Mouse (Mus musculus): ENCODE results near the gene Map6. TPM values are rescaled to one million over a fixed set of nuclear protein-coding genes. Genes with fewer than 3 reads are reported as not detected.
A peak's percentile ranks its signal among the peaks of the same experiment; 100 is the strongest.

Gene Map6
- polyA plus RNA-seq, 1 experiment from 2014 or later, result 6.8 TPM

- peak; percentile 21 for ATAC-seq
- Histone ChIP-seq H3K36me3 (no peaks in the 10 kb centered on the region), H3K4me3 (replicated peaks) (peak overlapping the region; percentile 49), H3K4me2 (replicated peaks) (peak overlapping the region; percentile 95), H3K9me3 (no peaks in the 10 kb centered on the region), H3K27me3 (replicated peaks) (peaks cover 53% of the 10 kb centered on the region), H3K4me1 (replicated peaks) (peaks cover 22% of the 10 kb centered on the region), H3K9ac (peak overlapping the region; percentile 39), H3K27ac (no peak overlapping the region)
- under 1% methylated on average over 29 of the region's 29 CpGs for WGBS
Measured at GRCm38 (mm10) chr7:99268506-99268900, 1.3 kb downstream of the Map6 start.

DNA sequence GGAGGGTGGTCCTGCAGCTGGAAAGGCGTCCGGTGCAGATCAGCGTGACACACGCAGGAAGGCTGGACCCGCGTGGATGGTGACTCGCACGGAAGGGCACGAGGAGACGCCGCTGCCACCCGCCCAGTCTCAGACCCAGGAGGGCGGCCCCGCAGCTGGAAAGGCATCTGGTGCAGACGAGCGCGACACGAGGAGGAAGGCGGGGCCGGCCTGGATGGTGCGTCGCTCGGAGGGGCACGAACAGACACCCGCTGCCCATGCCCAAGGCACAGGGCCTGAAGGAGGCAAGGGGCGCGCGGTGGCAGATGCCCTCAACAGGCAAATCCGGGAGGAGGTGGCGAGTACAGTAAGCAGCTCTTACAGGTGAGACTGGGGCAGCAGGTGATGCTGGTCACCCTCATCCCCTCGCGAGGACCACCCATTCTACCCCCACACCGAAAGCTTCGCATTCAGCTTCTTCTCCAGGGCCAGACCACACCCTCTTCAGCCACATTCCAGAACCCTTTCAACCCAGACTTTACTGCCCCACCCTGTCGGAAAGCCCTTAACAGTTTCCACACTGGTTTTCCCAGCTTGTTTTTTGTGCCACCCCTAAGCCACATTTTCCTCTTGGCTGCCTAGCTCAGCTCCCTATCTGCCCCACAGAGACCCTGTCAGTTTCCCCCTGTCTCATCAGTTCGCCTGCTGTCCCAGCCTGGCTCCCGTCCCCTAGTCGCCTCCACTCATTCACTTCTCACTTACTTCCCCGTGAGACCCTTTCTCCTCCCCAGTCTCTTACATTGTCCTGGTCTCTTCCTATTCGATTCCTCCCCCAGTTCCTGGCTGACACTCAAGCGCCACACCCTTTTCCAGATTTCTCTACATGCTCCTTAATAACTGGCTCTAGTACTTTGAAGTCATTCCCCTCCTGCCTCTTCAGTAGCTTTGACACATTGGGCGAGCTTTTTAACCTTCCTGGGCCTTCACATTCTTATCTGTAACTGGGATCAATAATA is 2.0 kb downstream of the Map6 start:
- Histone ChIP-seq H3K9ac (peak overlapping the region; percentile 10; the same call in 1 of the 2 replicates), H3K27ac (no peak overlapping the region), H3K4me1 (replicated peaks) (peaks cover 22% of the 10 kb centered on the region), H3K36me3 (no peaks in the 10 kb centered on the region), H3K27me3 (replicated peaks) (peaks cover 53% of the 10 kb centered on the region), H3K9me3 (no peaks in the 10 kb centered on the region), H3K4me3 (replicated peaks) (peak overlapping the region; percentile 49), H3K4me2 (replicated peaks) (peak overlapping the region; percentile 95)
- 8% methylated on average over 42 of the region's 42 CpGs for WGBS
- ATAC-seq, result peak; percentile 53

- Histone ChIP-seq H3K27me3 (replicated peaks) (peaks cover 43% of the 10 kb centered on the region), H3K9me3 (no peaks in the 10 kb centered on the region)
- ATAC-seq, result no peak
Measured at GRCm38 (mm10) chr7:99271630-99272029, 4.4 kb downstream of the Map6 start.

DNA sequence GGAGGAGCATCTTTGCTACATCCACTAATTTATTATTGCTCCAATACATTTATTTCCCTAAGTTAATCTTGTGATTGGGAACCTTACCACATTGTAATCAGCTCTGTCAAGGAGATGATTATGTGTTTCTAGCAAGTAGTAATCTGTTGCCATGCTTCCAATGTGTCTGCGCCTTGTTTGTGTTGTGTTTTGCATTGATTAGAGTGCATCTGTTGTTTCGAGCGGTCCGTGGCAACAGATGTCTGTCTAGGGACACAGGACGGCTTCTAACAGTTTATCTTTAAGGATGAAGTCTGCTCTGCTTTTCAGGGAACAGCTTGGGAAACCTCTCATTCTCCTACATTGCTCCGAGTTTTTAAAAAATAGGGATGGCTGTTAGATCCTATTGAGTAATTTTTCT is 7.9 kb downstream of the Map6 start:
- Histone ChIP-seq H3K36me3 (no peaks in the 10 kb centered on the region), H3K4me1 (replicated peaks) (no peaks in the 10 kb centered on the region), H3K4me3 (replicated peaks) (no peak overlapping the region), H3K4me2 (replicated peaks) (no peak overlapping the region), H3K9ac (no peak overlapping the region), H3K9me3 (no peaks in the 10 kb centered on the region), H3K27ac (no peak overlapping the region), H3K27me3 (replicated peaks) (peaks cover 10% of the 10 kb centered on the region)
- no peak for ATAC-seq
- 66% methylated on average over 6 of the region's 6 CpGs for WGBS

More at GRCm38 (mm10) chr7:99271630-99272029, 4.4 kb downstream of the Map6 start:
- no peak overlapping the region for H3K27ac ChIP-seq
- H3K36me3 ChIP-seq, result no peaks in the 10 kb centered on the region
- 62% methylated on average over 9 of the region's 9 CpGs for WGBS
- peaks cover 22% of the 10 kb centered on the region for H3K4me1 ChIP-seq (replicated peaks)
- H3K4me3 ChIP-seq (replicated peaks), result no peak overlapping the region
- no peak overlapping the region for H3K9ac ChIP-seq
- no peak overlapping the region for H3K4me2 ChIP-seq (replicated peaks)

GRCm38 (mm10) chr7:99276679-99277078 is 9.4 kb downstream of the Map6 start:
- H3K9me3 ChIP-seq, result no peaks in the 10 kb centered on the region
- no peak for ATAC-seq
- no peaks in the 10 kb centered on the region for H3K36me3 ChIP-seq
- 75% methylated on average over 1 of the region's 1 CpGs for WGBS
- no peaks in the 10 kb centered on the region for H3K4me1 ChIP-seq (replicated peaks)
- no peak overlapping the region for H3K9ac ChIP-seq
- H3K4me3 ChIP-seq (replicated peaks), result no peak overlapping the region
- H3K27ac ChIP-seq, result no peak overlapping the region
- H3K4me2 ChIP-seq (replicated peaks), result no peak overlapping the region
- H3K27me3 ChIP-seq (replicated peaks), result no peaks in the 10 kb centered on the region

DNA sequence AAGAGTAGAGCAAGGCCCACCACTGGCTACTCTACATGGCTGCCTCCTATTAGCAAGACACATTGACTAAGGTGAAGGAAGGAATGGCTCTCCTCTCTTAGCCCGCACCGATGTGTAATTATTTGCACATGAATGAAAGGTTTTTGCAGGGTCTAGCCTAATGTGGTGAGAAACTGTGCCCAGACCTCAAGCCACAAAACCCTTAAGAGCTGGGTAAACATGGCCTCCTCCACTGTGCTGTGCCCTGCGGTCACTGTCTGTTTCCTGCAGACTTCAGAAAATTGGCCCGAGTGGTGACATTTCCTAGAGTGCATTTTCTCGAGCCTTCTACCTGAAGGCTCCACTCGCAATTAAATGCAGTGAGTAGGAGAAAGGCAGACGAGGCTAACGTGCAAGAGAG is 11.1 kb downstream of the Map6 start:
- 88% methylated on average over 8 of the region's 8 CpGs for WGBS
- Histone ChIP-seq H3K36me3 (no peaks in the 10 kb centered on the region), H3K27me3 (replicated peaks) (no peaks in the 10 kb centered on the region)

GRCm38 (mm10) chr7:99279586-99279985 is 12.3 kb downstream of the Map6 start:
- H3K4me2 ChIP-seq (replicated peaks), result no peak overlapping the region
- H3K4me3 ChIP-seq (replicated peaks), result no peak overlapping the region
- H3K9ac ChIP-seq, result no peak overlapping the region
- no peaks in the 10 kb centered on the region for H3K9me3 ChIP-seq
- H3K36me3 ChIP-seq, result no peaks in the 10 kb centered on the region
- no peaks in the 10 kb centered on the region for H3K4me1 ChIP-seq (replicated peaks)
- no peaks in the 10 kb centered on the region for H3K27me3 ChIP-seq (replicated peaks)
- WGBS, result 70% methylated on average over 8 of the region's 8 CpGs
- no peak overlapping the region for H3K27ac ChIP-seq
- ATAC-seq, result no peak

More for the DNA sequence above, 11.1 kb downstream of the Map6 start:
- no peak overlapping the region for H3K4me3 ChIP-seq (replicated peaks)
- no peak for ATAC-seq
- no peak overlapping the region for H3K9ac ChIP-seq
- no peaks in the 10 kb centered on the region for H3K9me3 ChIP-seq
- no peaks in the 10 kb centered on the region for H3K4me1 ChIP-seq (replicated peaks)
- H3K27ac ChIP-seq, result no peak overlapping the region
- no peak overlapping the region for H3K4me2 ChIP-seq (replicated peaks)

DNA sequence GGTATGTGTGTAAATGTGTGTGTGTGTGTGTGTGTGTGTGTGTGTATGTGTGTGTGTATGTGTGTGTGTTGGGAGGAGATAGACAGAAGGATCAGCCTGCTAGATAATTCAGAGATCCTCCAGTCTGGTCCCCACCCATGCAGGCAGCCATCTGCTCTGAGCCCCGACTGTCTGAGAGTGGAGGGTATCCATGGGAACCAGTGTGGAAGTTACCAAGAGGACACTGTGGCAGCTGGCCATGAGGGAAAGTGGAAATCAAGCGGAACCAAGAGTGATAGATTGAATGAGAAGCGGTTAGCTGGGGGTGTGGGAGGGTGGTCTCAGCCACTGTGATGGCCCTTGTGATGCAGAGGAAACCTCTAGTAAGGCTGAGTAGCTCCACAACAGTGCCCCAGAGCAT is 20.0 kb downstream of the Map6 start:
- Histone ChIP-seq H3K4me2 (replicated peaks) (no peak overlapping the region), H3K4me3 (replicated peaks) (no peak overlapping the region), H3K36me3 (no peaks in the 10 kb centered on the region), H3K4me1 (replicated peaks) (peaks cover 9% of the 10 kb centered on the region; the same call in 1 of the 2 replicates), H3K9ac (no peak overlapping the region), H3K27ac (no peak overlapping the region), H3K27me3 (replicated peaks) (no peaks in the 10 kb centered on the region), H3K9me3 (no peaks in the 10 kb centered on the region)
- no peak for ATAC-seq
- 61% methylated on average over 3 of the region's 3 CpGs for WGBS

GRCm38 (mm10) chr7:99290008-99290407 is 22.8 kb downstream of the Map6 start:
- WGBS, result 50% methylated on average over 8 of the region's 8 CpGs
- Histone ChIP-seq H3K27ac (no peak overlapping the region), H3K9me3 (no peaks in the 10 kb centered on the region), H3K4me3 (replicated peaks) (no peak overlapping the region), H3K4me2 (replicated peaks) (no peak overlapping the region), H3K36me3 (no peaks in the 10 kb centered on the region), H3K9ac (no peak overlapping the region), H3K4me1 (replicated peaks) (peaks cover 9% of the 10 kb centered on the region; the same call in 1 of the 2 replicates), H3K27me3 (replicated peaks) (no peaks in the 10 kb centered on the region)
- no peak for ATAC-seq

GRCm38 (mm10) chr7:99290925-99291324 is 23.7 kb downstream of the Map6 start:
- Histone ChIP-seq H3K4me1 (replicated peaks) (peaks cover 9% of the 10 kb centered on the region; the same call in 1 of the 2 replicates), H3K4me2 (replicated peaks) (no peak overlapping the region), H3K4me3 (replicated peaks) (no peak overlapping the region), H3K27me3 (replicated peaks) (no peaks in the 10 kb centered on the region), H3K36me3 (no peaks in the 10 kb centered on the region), H3K9me3 (no peaks in the 10 kb centered on the region), H3K27ac (no peak overlapping the region), H3K9ac (no peak overlapping the region)
- ATAC-seq, result no peak
- WGBS, result 53% methylated on average over 6 of the region's 6 CpGs

- Histone ChIP-seq H3K9me3 (no peaks in the 10 kb centered on the region), H3K27ac (no peak overlapping the region), H3K4me2 (replicated peaks) (no peak overlapping the region), H3K36me3 (no peaks in the 10 kb centered on the region), H3K4me3 (replicated peaks) (no peak overlapping the region), H3K27me3 (replicated peaks) (no peaks in the 10 kb centered on the region), H3K4me1 (replicated peaks) (peaks cover 9% of the 10 kb centered on the region; the same call in 1 of the 2 replicates), H3K9ac (no peak overlapping the region)
- no peak for ATAC-seq
- WGBS, result 83% methylated on average over 2 of the region's 2 CpGs
Measured at GRCm38 (mm10) chr7:99294198-99294780, 27.0 kb downstream of the Map6 start.

GRCm38 (mm10) chr7:99295104-99295503 is 27.9 kb downstream of the Map6 start:
- H3K4me1 ChIP-seq (replicated peaks), result peaks cover 7% of the 10 kb centered on the region; the same call in 1 of the 2 replicates
- no peaks in the 10 kb centered on the region for H3K36me3 ChIP-seq
- H3K4me2 ChIP-seq (replicated peaks), result no peak overlapping the region
- H3K4me3 ChIP-seq (replicated peaks), result no peak overlapping the region
- no peak overlapping the region for H3K9ac ChIP-seq
- ATAC-seq, result no peak
- H3K27me3 ChIP-seq (replicated peaks), result no peaks in the 10 kb centered on the region
- 69% methylated on average over 8 of the region's 8 CpGs for WGBS
- H3K27ac ChIP-seq, result no peak overlapping the region
- H3K9me3 ChIP-seq, result no peaks in the 10 kb centered on the region
